Mouse (Mus musculus) adrenal gland, postnatal 10 days (tissue): Measurements from ENCODE around the gene Atrip. TPM values are rescaled to one million over a fixed set of nuclear protein-coding genes. Genes with fewer than 3 reads are reported as not detected.

Experiments
- DNase-seq: peaks from one replicate; pipeline ENCODE4 v3.0.0; 2021; ENCODE audit warnings: mixed read lengths
- total RNA-seq, 2 experiments: library from RNA; stranded (reverse); gene quantifications; 2 replicates each; pipeline ENCODE4 v1.2.3; 2021

Atrip gene
- total RNA-seq, 2 experiments from 2014 or later, result 13.8 to 14.2 TPM

DNA sequence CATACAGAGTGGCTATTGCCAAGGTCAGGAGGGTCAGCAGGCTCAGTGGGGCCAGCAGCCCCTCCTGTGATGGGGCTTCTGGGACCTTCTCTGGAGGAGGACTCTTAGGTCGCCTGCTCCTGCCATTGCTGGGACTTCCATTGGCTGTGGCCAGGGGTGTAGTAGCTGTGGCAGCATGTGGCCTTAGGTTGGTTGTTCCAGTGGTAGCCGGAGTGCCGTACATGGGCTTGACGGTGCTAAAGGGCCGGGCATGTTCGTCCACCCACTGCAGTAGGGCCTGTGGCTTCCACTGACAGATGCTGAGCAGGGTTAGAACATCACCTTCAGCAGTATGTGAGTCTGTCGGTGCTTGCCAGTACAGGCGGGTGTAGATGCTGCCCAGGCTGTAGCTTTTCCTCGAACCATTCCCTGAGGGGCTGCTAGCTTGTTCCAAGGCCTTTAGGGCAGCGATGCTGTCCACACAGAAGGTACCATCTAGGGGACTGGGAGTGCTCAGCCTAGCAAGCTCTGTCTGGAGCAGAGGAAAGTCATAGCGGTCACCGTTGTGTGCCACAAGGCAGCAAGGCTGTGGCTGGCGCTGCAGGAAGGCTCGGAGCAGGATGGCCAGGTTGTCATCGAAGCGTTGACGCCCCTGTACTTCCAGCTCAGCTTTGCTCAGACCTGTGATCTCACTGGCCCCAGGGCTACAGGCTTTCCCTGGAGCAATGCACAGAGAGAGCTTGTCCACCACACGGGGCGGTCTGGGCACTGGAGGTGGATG is 15.7 kb downstream of the Atrip start:
- DNase-seq, result no peak

DNA sequence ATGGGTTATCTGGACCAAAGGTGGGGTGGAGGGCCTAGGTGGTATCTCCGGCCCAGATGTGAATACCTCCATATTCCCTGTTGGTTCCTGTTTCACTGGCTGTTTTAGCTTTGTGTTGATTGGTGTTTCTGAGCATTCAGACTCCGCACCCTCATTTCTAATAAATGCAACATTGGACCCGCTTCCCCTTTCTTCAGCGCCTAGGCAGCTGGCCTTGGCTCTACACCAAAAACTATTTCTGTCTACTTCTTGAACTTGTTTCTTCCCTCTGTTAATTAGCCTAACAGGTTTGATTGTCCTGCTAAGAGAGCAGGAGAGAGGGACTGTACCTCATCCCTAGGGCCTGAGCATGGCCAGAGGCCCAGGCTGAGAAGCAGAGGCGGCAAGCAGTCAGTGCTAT is 16.4 kb downstream of the Atrip start:
- DNase-seq, result no peak

DNA sequence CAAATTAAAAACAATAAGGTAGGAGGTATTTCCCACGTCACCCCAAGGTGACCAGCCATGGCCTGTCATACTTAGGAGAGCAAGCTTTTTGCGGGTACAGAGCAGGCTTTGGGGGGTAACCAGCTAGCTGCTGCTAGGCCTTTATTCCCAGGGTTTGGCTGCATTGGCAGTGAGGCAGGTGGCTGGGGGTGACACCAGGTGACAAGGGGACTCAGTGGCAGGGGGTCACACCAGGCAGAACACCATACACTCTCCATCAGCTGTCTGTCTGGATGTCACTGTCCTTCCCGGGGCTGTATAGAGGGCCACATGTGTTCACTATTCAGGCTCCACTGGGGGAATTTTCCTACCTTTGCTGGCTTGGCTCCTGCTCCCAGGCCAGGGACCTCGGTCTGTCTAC is 17.0 kb downstream of the Atrip start:
- DNase-seq, result no peak

DNA sequence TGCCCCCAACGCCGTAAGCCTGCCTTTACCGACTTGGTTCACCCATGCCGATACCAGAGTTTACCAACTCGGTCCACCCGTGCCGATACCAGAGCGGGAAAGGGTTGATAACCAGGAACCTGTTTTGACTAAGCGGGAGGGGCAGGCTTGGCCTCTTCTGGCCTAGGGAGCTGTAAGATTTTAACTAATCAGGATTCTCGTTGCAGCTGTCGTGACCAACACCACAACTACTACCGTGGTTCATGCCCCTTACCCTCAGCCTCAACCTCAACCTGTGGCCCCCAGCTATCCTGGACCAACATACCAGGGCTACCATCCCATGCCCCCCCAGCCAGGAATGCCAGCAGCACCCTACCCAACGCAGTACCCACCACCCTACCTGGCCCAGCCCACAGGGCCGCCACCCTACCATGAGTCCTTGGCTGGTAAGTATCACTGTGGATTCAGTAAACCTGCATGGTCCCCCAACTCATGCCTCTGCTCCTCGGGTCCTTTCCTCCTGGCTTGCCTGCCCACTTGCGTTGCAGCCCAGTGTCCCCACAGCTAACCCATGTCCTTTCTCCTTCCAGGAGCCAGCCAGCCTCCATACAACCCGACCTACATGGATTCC is 17.7 kb downstream of the Atrip start:
- DNase-seq, result no peak

DNA sequence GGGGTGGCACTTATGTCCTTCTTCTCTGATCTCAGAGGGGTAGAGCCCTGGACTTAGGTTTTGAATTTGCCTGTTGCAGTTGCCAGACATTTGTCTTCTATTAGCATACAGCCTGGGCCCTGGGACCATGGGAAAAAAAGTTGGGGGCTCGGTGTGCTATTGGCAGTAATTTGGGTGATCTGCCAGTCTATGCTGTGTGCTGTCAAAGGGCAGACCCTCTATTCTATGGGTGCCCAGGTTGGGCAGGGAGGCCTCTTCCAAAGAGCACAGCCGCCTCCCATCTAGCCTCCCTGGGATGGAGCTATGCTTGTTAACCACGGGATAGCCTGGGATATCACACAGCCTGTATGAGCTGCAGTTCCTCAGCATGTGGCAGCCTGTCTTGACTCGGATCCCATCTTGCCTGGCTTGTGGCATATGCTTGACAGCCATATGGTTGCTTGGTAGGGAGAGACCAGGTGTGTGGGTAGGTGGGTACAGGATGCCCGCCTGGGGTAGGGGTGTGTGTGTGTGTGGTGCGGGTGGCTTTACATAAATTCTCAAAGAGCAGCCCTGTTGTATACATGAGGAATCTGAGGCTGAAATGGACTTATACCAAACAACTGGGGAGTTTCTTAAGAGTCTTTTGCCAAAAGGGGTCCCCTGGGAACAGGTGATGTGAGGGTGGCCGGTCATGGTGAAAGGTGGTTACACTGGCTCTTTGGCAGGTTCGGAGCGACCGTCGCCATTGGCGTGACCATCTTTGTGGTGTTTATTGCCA is 18.5 kb downstream of the Atrip start:
- DNase-seq, result no peak

DNA sequence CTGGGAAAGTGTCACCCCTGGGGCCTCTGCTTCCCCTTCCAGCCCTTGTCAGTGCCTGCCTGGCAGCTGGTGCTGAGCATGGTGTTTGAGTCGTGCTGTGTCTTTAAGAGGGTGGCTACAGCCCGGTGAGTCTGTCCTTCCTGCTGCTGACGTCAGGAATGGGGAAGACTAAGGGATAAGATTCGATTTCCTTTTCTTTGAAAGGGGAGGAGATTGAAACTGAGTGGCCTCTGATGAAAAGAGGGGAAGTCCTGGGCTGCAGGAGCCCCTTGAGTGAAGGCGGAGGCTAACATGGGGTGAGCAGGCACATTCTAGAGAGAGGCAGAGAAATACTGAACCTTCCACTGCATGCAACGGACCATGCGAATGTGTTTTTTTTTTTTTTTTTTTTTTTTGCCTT is 19.2 kb downstream of the Atrip start:
- DNase-seq, result peak; percentile 80

DNA sequence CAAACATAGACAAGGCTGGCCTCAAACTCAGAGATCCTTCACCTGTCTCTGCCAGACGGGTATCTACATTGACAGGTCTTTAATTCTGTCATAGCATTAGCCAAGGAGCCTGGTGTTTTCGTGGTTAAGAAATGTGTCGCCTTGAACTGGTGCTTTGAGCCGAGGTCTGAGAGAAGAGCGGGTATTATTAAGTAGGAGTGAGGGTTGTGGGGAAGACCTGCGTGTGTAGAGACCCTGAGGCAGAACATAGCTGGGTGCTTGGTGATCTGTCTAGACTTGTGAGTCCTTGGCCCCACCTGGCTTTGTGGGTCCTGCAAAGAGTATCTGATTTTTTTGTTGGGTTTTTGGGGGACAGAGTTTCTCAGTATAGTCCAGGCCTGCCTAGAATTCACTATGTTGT is 20.1 kb downstream of the Atrip start:
- DNase-seq, result no peak

DNA sequence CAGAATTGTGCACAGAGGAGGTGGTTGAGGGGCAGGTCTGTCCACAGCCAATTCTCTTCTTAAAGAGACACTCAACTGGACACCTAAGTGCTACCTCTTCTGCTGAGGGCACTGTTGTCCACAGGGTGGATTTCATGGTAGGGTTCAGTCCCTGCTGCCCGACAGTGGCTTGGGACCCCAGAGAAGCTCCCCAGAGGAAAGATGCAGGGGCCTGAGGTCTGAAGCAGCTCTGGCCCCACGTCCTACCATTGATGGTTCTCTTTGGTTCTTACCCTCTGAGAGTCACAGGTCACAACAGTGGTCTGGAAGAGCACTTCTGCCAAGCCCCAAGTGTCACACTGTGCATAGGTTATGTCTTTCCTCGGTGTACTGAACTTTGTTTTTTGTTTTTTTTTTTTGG is 20.6 kb downstream of the Atrip start:
- no peak for DNase-seq

DNA sequence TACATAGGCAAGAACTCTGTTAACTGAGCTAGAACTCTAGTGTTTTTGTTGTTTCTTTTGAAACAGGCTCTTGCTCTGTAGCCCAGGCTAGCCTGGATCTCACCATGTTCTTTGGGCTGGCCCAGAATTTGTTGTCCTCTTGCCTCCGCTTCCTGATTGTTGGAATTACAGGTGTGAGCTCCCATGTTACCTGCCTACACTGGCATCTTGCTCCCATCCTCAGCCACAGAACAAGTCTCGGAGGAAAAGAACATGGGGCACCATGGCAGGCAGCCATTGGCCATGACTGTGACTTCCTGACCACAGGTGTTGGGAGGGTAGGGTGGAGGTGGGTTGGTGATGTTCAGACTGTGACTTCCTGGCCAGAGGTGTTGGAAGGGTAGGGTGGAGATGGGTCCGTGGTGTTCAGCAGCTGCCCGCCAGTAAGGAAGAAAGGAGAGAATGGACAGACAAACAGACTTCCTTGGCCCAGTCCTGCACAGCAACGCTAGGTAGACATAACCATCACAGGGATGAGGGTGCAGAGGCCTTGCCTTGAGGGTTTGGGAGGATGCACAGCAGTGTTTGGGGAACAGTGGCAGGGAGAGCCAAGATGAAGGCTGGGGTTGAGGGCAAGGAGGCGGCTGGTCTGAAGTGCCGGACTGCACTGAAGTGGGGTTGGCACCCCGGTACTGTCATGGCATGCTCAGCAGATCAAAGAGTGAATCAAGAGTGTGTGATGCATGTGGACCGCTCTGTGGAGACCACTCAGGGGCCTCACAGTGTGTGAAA is 21.2 kb downstream of the Atrip start:
- no peak for DNase-seq

DNA sequence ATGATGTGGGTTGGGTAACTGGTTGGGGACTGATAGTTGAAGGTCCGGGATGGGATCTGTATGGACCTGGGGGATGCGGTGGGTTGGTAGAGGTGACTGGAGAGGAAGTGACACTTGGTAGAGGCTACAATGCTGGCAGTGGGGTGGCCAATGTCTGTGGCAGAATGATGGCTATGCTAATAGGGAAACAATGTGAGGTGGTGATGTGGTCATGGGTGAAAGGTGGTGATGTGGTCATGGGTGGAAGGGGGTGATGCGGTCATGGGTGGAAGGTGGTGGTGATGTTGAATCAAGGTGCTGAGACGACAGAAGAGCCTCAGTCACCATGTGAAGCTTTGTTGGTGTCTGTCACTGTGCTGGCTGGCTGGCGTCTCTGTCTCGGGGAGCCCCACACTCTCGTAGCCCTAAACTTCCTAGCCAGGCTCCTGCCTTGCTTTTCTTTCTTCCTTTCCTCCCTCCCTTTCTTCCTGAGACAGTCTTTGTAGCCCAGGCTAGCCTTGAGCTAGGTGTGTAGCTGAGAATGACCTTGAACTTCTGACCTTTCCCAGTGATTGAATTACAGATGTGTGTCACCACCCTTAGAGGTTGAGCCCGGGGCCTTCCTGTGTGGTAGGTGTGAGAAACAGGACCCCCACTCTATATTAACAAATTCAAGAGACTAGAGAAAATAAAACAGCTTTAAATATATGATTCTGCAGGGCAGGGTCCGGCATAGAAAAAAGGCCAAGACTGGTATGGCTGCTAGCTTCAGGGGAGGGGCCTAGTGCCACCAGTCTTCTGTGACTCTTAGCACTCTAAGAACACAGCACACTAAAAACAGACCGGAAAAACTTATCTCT is 22.1 kb downstream of the Atrip start:
- no peak for DNase-seq

DNA sequence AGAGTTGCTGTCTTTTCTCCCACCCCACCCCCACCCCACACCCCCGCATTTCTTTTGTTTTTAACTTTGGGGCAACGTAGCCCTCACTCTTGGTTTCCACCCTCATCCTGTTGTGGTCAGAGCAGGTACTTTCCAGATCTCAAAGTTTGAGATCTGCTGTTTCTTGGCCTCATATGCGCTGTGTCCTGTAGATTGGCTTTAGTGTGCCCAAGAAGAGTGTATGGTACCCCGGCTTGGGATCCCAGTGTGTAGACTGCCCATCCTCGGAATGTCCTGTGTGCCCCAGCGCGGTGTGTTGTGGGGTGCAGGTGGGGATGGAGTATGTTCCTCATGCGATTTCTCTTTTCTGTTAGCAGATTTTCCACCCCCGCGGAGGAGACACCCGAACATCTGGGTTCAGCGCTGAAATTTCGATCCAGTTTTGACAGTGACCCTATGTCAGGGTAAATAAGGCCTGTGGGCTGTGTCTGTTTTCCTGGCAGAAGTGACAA is 22.9 kb downstream of the Atrip start:
- no peak for DNase-seq

DNA sequence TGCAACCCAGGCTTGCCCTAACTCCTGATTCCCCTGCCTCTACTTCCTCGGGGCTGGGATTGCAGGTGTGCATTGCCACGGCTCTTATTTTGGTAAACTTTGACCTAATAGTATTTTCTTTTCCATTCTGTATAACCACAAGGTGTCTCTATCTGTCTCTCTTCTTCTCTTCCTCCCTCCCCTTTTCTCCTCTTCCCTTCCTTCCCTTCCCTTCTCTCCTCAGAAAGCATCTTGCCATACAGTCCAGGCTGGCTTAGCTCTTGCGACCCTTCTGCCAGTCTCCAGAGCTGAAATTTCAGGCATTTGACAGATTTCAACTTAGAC is 23.3 kb downstream of the Atrip start:
- DNase-seq, result no peak

DNA sequence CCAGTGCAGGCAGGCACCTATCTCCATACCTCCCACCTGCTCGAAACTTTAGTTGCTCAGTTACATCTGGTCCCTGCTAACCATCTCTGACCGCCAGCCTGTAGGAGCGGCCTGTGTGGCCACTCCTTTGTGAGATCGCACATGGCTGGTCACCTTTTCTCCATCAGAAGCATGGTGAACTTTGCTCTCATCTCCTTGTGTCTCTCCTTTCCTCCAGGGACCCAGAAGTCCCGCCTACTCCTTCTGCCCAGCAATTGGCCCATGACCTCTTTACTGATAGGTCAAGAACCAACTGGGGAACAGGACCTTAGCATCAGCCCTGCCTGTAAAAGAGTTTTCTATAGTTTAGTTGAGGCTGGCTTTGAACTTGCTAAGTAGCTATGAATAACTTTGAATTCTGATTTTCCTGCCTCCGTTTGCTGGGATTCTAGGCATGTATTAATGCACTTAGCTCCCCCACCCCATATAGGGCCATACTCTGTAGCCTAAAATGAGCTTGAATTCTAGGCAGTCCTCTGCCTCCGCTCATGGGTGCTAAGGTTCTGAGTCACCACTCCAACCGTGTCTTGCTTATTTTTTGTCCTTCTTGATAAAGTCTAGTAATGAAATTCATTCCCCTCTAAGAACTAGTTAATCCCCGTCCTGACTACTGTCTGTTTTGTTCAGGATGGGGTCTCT is 23.8 kb downstream of the Atrip start:
- no peak for DNase-seq

DNA sequence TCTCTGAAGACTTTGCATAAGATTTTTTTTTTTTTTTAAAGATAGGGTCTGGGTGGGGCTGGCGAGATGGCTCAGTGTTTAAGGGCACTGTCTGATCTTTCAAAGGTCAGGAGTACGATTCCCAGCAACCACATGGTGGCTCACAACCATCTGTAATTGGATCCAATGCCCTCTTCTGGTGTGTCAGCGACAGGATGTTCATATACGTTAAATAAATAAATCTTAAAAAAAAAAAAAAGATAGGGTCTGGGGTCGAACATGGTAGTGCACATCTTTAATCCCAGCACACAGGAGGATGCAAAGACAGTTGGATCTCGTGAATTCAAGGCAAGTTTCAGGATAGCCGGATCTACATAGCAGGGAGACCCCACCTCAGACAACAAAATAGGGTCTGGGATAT is 24.6 kb downstream of the Atrip start:
- DNase-seq, result no peak

DNA sequence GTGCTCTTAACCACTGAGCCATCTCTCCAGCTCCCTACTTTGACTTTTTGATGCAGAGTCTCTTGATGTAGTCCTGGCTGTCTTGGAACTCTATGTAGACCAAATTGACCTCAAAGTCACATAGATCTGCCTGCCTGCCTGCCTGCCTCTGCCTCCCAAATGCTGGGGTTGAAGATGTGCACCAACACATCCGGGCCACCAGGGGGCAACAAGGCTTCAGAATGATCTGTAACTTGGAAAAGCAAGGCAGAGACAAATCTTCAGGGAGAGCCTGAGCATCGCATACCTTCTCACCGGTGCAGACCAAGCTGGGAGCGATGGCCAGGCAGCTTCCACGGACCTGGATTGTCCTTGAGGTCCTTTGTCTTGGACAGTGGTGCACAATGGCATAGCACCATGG is 27.6 kb downstream of the Atrip start:
- DNase-seq, result peak; percentile 75

DNA sequence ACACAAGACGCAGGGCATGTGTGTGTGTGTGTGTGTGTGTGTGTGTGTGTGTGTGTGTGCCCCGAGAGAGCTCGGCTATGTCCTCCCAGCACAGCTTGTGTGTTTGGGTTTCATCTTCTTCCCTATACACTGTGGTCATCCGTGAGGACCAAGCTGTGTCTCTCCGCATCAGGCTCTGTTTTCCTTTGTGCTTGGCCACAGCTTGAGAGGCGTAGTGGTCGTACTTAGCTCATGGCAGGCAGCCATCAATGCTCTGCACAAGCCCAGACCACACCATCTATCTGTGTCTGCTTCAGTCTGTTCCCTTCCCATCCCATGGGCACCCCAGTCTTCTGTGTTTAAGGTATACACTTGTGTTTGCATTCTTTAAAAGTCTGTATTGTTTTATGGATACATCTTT is 32.6 kb downstream of the Atrip start:
- no peak for DNase-seq

DNA sequence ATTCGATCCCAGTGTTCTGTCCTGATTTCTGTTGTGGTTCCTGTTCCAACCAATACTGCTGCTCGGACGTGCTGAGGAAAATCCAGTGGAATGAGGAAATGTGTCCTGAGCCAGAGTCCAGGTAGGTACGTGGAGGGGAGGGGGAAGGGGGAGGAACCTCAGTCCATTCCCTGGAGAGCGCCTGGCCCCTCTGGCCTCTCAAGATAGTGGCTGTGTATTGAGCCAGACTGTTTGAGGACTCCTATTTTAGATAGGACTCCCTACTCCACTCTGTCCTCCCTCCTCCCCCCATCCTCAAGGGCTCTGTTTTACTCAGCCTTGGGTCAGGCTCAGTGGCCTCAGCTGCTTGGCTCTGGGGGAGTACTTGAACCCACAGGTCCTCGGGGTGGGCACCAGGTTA is 33.0 kb downstream of the Atrip start:
- DNase-seq, result no peak

DNA sequence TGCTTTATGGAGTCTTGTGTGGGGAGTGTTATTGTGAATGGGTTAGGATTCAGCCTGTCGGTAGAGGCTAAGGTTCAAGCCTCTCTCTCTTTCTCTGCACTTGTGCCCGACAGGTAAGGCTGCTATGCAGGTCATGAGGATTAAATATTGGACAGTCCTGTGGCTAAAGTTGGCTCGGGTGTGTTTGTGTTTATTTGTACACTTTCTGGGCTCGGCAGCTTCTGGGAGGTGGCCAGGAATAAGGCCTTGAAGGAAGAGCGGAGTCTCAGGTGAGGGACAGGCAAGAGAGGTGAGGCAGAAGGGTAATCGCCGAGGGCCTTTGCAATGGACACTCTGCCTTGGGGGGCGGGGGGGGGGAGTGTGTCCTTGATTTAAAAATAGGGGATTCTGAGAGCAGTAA is 33.7 kb downstream of the Atrip start:
- no peak for DNase-seq

DNA sequence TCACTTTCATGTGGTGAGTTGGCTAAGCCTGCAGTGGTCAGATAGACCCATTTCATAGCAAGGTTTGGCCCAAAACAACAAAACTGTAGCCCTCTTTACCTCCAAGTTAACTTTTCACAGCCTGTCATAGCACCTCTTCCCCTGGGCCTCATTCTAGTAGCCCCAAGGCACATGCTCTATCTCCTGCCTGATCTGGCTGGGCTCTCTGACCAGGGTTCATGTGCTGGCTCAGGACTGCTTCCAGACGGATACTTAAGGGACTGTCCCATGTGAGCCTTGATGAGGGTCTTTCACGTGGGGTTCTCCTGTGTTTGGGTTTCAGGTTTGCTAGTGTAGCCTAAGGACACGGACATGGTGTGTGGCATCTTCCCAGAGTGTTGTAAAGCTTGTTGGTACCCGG is 34.2 kb downstream of the Atrip start:
- DNase-seq, result no peak

DNA sequence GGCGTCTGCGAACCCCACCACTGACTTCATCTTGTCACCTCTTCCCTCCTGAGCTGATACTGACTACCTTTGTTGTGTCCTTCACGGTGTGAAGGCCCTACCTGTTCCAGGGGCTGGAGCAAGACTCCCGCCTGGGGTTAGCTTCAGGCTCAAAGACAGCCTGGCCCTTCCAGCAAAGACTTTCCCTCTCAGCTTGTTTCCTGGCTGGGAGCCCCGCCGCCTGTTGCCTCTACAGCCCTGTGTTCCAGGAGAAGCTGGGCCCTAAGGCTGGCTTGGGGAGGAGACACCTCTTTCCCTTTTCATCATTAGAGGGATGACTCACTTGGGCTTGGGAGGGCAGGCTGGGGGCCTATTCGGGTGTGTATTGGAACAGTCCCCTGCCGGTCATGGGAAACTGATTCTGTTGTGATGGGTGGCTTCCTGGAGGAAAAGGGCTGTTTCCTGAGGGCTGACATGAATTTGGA is 35.0 kb downstream of the Atrip start:
- DNase-seq, result peak; percentile 68
